Mouse (Mus musculus) heart, postnatal 0 days (tissue): Measurements from ENCODE around the gene Foxb1. TPM values are rescaled to one million over a fixed set of nuclear protein-coding genes. Genes with fewer than 3 reads are reported as not detected.

Experiments
- ATAC-seq: fragments of 200-750 bp; cut with Nextera tagmentation; 2 replicates; pipeline ENCODE4 v1.8.0; 2017; ENCODE audit warnings: low read depth, moderate number of reproducible peaks, moderate library complexity; ENCODE audit not compliant: insufficient read depth
- DNase-seq: peaks from one replicate; pipeline ENCODE4 v3.0.0-alpha.2; 2016; ENCODE audit warnings: low spot score
- H3K27ac ChIP-seq: fragments of 300-500 bp; sonication (generic); 2 replicates; pipeline ENCODE4 v1.5.1; 2014; ENCODE audit warnings: low read depth, mild to moderate bottlenecking
- H3K27me3 ChIP-seq: fragments of 300-500 bp; sonication (generic); 2 replicates; pipeline ENCODE4 v1.6.1; 2014; ENCODE audit warnings: low read length, mixed read lengths; ENCODE audit not compliant: control insufficient read depth, insufficient read depth
- H3K36me3 ChIP-seq: fragments of 300-500 bp; sonication (generic); replicated peaks from 2 replicates; pipeline ENCODE4 v1.6.1; 2014; ENCODE audit warnings: low read length, mixed read lengths; ENCODE audit not compliant: control insufficient read depth, insufficient read depth
- H3K4me1 ChIP-seq: fragments of 300-500 bp; sonication (generic); 2 replicates; pipeline ENCODE4 v1.6.1; 2014; ENCODE audit warnings: antibody characterized with exemption; ENCODE audit not compliant: control insufficient read depth, insufficient read depth
- H3K4me2 ChIP-seq: fragments of 300-500 bp; sonication (generic); 2 replicates; pipeline ENCODE4 v1.6.1; 2014; ENCODE audit warnings: low read depth, mild to moderate bottlenecking, low read length, moderate library complexity
- H3K4me3 ChIP-seq: fragments of 300-500 bp; sonication (generic); 2 replicates; pipeline ENCODE4 v1.5.1; 2014; ENCODE audit warnings: low read depth, low read length
- H3K9ac ChIP-seq: fragments of 300-500 bp; sonication (generic); replicated peaks from 2 replicates; pipeline ENCODE4 v1.6.1; 2014; ENCODE audit warnings: low read depth, low read length, mixed read lengths
- H3K9me3 ChIP-seq: fragments of 300-500 bp; sonication (generic); replicated peaks from 2 replicates; pipeline ENCODE4 v1.6.1; 2016; ENCODE audit warnings: low read length; ENCODE audit not compliant: control insufficient read depth
- CTCF ChIP-seq: IDR thresholded peaks from 2 replicates; pipeline ENCODE4 v1.5.1; 2016; ENCODE audit warnings: antibody characterized with exemption, control low read depth, low read depth
- EP300 ChIP-seq: IDR thresholded peaks from 2 replicates; pipeline ENCODE4 v1.6.1; 2016; ENCODE audit warnings: antibody characterized with exemption, low read depth
- WGBS: fragments of 180-500 bp; shearing (Covaris S2); extraction: QIAGEN DNeasy Blood & Tissue Kit; methylation state at CpG from one replicate; pipeline ENCODE4 v1.1.7; 2014; 5-methylcytosine and 5-hydroxymethylcytosine counted together
- polyA plus RNA-seq: library from polyadenylated mRNA; unstranded; fragments of >200 nt; fragmentation: Nextera tagmentation; extraction: Ambion mirVana; gene quantifications from 2 replicates; pipeline ENCODE4 v1.2.1, GENCODE M21; 2015
- total RNA-seq: library from RNA; depleted of rRNA; stranded (reverse); fragments of >200 nt; gene quantifications from 2 replicates; pipeline ENCODE4 v1.2.3, GENCODE M21; 2014; ENCODE audit warnings: low replicate concordance; rRNA removed

Foxb1 gene
- total RNA-seq (not detected in 2 replicates), polyA plus RNA-seq (not detected in 2 replicates)

- Histone ChIP-seq H3K27ac (no peak within 1 kb of the TSS), H3K4me2 (peak within 1 kb of the TSS; percentile 37; the same call in 1 of the 2 replicates), H3K4me1 (no peaks in the 10 kb centered on the region), H3K27me3 (peaks cover 100% of the 10 kb centered on the region), H3K4me3 (peak within 1 kb of the TSS; percentile 28; the same call in 1 of the 2 replicates), H3K9me3 (no peaks in the 10 kb centered on the region), H3K36me3 (no peaks in the 10 kb centered on the region), H3K9ac (no peak within 1 kb of the TSS)
- TF ChIP-seq CTCF (no peak), EP300 (no peak)
- no peak for DNase-seq
- ATAC-seq: no peak
- WGBS: 1% methylated on average over 60 of the region's 60 CpGs
Measured at GRCm38 (mm10) chr9:69760371-69761301, at the start of gene Foxb1. Foxb1 (minus strand) TSS chr9:69760940.

DNA sequence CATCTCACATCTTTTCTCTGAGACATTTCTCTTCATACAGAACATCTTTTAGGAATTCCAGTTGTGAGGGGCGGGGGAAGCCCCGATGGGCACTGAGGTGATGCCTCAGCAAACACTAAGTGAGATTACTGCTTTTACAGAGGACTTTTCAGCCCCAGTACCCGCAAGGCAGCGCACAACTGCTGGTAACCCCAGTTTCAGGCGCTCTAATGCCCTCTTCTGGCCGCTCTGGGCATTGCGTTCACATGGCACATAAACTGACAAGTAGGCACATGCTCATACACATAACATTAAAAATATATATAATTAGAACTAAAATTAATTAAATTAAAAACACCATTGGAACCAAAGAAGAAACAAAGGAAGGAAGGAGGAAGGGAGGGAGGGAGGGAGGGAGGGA is 29.8 kb upstream of the Foxb1 start:
- H3K9ac ChIP-seq: no peak overlapping the region
- TF ChIP-seq CTCF: peak; percentile 15; the same call in 1 of the 2 replicates
- no peak for TF ChIP-seq EP300
- WGBS: 50% methylated on average over 7 of the region's 7 CpGs
- ATAC-seq: no peak
- H3K27ac ChIP-seq: no peak overlapping the region
- no peak overlapping the region for H3K4me3 ChIP-seq
- no peaks in the 10 kb centered on the region for H3K27me3 ChIP-seq
- no peak overlapping the region for H3K4me2 ChIP-seq
- no peaks in the 10 kb centered on the region for H3K4me1 ChIP-seq
- DNase-seq: no peak
- no peaks in the 10 kb centered on the region for H3K36me3 ChIP-seq
- 0 out of 2 replicates have a peak, but pooled peaks cover 3% of the 10 kb centered on the region for H3K9me3 ChIP-seq

GRCm38 (mm10) chr9:69779996-69780395 is 19.3 kb upstream of the Foxb1 start:
- Histone ChIP-seq H3K9ac (no peak overlapping the region), H3K36me3 (no peaks in the 10 kb centered on the region), H3K4me3 (no peak overlapping the region), H3K27ac (no peak overlapping the region), H3K9me3 (no peaks in the 10 kb centered on the region), H3K27me3 (peaks cover 4% of the 10 kb centered on the region; the same call in 1 of the 2 replicates), H3K4me2 (no peak overlapping the region), H3K4me1 (no peaks in the 10 kb centered on the region)
- WGBS: 74% methylated on average over 2 of the region's 2 CpGs
- TF ChIP-seq CTCF (no peak), EP300 (no peak)
- DNase-seq: no peak
- ATAC-seq: no peak

DNA sequence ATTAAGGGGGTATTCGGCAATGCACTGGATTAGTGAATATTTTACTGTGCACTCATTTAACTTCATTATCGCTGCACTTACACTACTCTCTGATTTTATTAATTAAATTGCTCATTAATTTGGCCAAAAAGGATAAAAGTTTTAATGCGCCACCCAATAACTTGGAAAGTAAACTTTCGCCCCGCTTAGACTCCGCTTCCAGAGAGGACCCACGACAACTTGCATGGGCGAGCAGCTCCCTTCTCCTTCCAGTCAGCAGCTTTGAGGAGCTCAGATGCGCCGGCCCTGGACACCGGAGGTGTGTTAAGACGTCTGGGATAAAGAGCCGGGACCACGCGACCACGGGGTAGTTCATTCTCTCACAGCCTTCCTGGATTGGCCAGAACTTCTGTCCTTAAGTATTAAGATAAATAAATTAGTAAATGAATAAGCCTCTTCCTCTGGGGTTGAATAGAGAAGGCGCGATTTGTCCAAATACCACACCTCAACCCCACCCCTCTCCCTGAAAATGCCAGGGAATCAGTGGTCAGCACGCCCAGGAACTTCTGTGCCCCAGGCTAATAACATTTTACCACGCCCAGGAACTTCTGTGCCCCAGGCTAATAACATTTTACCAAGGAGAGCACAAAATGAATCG is 9.3 kb upstream of the Foxb1 start:
- no peaks in the 10 kb centered on the region for H3K4me1 ChIP-seq
- no peak overlapping the region for H3K4me2 ChIP-seq
- no peak overlapping the region for H3K27ac ChIP-seq
- no peaks in the 10 kb centered on the region for H3K9me3 ChIP-seq
- H3K9ac ChIP-seq: no peak overlapping the region
- no peak for ATAC-seq
- no peaks in the 10 kb centered on the region for H3K36me3 ChIP-seq
- WGBS: 5% methylated on average over 21 of the region's 21 CpGs
- no peak for DNase-seq
- H3K27me3 ChIP-seq: peaks cover 96% of the 10 kb centered on the region
- no peak for TF ChIP-seq EP300
- no peak for TF ChIP-seq CTCF
- no peak overlapping the region for H3K4me3 ChIP-seq

DNA sequence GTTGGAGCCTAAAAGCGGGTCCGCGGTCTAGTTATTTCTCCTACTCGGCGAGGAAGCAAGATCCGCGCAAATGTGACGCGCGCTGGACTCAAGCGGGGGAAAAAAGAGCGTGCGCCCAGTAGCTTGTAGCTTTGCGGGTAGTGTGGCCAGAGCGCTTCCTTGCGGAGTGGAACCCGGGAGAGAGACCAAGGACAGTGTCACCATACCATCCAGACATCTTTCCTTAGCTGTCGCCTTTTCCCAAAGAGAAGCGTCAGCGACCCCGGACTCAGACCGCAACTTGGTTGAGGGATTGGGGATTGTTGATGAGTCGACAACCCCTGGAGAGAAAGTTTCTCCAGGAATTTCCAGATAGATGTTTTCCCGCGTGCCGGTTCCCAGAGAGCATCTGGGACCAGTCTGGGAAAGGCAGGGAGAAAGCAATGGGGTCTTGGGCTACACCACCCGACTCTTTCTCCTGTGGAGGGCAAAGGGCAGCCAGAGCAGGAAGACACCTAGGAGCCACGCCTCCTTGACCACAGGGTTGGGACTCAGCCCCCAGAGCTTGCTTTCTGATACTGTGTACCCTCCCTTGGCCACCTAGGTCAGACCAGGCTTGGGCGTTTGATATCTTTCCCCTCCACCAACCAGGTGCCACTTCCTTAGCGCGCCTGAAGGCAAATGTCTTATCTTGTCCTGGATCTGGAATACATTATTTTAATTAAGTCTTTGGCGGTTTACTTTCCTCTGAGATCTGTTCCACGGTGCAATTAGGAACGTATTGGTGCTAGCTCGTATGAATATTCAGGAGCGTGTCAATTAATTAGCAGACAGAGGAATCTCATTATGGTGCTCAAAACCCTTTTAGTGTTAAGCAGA is 8.6 kb upstream of the Foxb1 start:
- no peak overlapping the region for H3K4me3 ChIP-seq
- peaks cover 99% of the 10 kb centered on the region for H3K27me3 ChIP-seq
- H3K4me2 ChIP-seq: no peak overlapping the region
- no peak for DNase-seq
- no peak overlapping the region for H3K27ac ChIP-seq
- 2% methylated on average over 36 of the region's 36 CpGs for WGBS
- no peaks in the 10 kb centered on the region for H3K9me3 ChIP-seq
- no peak overlapping the region for H3K9ac ChIP-seq
- no peak for ATAC-seq
- H3K36me3 ChIP-seq: no peaks in the 10 kb centered on the region
- no peaks in the 10 kb centered on the region for H3K4me1 ChIP-seq
- TF ChIP-seq CTCF (no peak), EP300 (no peak)
